Mouse (Mus musculus) thymus, adult 2 months (tissue): ENCODE data around the gene Eps8. TPM values are rescaled to one million over a fixed set of nuclear protein-coding genes. Genes with fewer than 3 reads are reported as not detected.

Source experiments
- DNase-seq: peaks from one replicate; pipeline ENCODE4 v3.0.0; 2021
- H3K27ac ChIP-seq: fragments of 200-500 bp; 2 replicates; pipeline ENCODE4 v1.5.1; 2012; ENCODE audit warnings: low read length, control low read depth; ENCODE audit not compliant: control insufficient read depth, insufficient read depth
- H3K27me3 ChIP-seq: fragments of 200-500 bp; 2 replicates; pipeline ENCODE4 v1.6.1; 2012; ENCODE audit warnings: mild to moderate bottlenecking, low read length, moderate library complexity, mixed read lengths; ENCODE audit not compliant: control insufficient read depth, insufficient read depth
- H3K36me3 ChIP-seq: fragments of 200-500 bp; 2 replicates; pipeline ENCODE4 v1.6.1; 2012; ENCODE audit warnings: mild to moderate bottlenecking, low read length, moderate library complexity; ENCODE audit not compliant: control insufficient read depth, insufficient read depth
- H3K4me1 ChIP-seq: fragments of 200-500 bp; replicated peaks from 2 replicates; pipeline ENCODE4 v1.6.1; 2012; ENCODE audit warnings: low read length; ENCODE audit not compliant: control insufficient read depth, insufficient read depth
- H3K4me3 ChIP-seq: fragments of 200-500 bp; 2 replicates; pipeline ENCODE4 v1.5.1; 2012; ENCODE audit warnings: mild to moderate bottlenecking, low read length, control low read depth, moderate library complexity; ENCODE audit not compliant: control insufficient read depth, insufficient read depth
- CTCF ChIP-seq: fragments of 200-500 bp; IDR thresholded peaks from 2 replicates; pipeline ENCODE4 v1.5.1; 2012; ENCODE audit warnings: mild to moderate bottlenecking, control low read depth, low read length, moderate library complexity, borderline replicate concordance; ENCODE audit not compliant: control insufficient read depth, poor library complexity, insufficient read depth; ENCODE audit errors: extremely low read depth
- POLR2A ChIP-seq: fragments of 200-500 bp; IDR thresholded peaks from 2 replicates; pipeline ENCODE4 v1.6.1; 2012; ENCODE audit warnings: mild to moderate bottlenecking, low read length, control low read depth, moderate library complexity; ENCODE audit not compliant: control insufficient read depth, poor library complexity, insufficient read depth; ENCODE audit errors: extremely low read depth
- WGBS: fragments of 180-500 bp; shearing (Covaris S2); methylation state at CpG from one replicate; pipeline ENCODE4 v1.1.7; 2018; 5-methylcytosine and 5-hydroxymethylcytosine counted together
- polyA plus RNA-seq: library from polyadenylated mRNA; depleted of rRNA; stranded (reverse); fragments of >200 nt; gene quantifications from 2 replicates; pipeline ENCODE4 v1.2.3, GENCODE M21; 2012

Gene Eps8
- polyA plus RNA-seq, 1 experiment = 2.5 TPM

GRCm38 (mm10) chr6:137630387-137630786 is 24.3 kb downstream of the Eps8 start:
- no peak for TF ChIP-seq CTCF
- TF ChIP-seq POLR2A = no peak
- H3K4me1 ChIP-seq = no peaks in the 10 kb centered on the region
- no peaks in the 10 kb centered on the region for H3K27me3 ChIP-seq
- no peaks in the 10 kb centered on the region for H3K36me3 ChIP-seq
- DNase-seq = no peak
- H3K27ac ChIP-seq = no peak overlapping the region
- no peak overlapping the region for H3K4me3 ChIP-seq
- WGBS = 48% methylated on average over 13 of the region's 13 CpGs

DNA sequence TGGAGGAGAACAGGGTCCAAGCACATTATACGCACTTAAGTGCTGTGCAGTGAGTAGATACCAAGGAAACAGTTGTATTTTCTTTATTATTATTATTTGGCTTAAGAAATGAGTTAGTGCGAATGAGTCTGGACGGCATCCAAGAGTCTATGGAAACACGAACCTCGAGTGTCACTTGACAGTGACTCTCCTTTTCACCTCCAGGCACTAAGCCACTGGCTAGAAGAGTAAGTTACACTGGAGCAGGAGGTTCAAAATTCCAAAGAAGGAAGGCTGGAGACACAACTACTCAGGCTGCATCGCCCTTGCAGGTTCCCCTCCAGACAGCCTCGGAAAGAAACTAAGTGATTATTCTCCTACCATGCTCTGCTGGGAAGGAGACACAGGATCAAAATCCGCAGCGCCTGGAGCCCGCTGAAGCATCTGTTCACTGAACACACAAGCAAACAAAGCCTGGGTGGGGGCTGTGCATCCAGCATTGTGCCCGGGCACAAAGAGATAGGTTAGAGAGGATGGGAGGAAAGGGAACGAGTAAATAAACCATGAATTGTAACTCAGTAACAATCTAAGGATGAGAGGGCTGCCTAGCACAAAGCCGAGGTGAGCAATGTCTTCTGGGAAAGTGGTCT is 25.0 kb downstream of the Eps8 start:
- Histone ChIP-seq H3K4me1 (no peaks in the 10 kb centered on the region), H3K27me3 (no peaks in the 10 kb centered on the region), H3K27ac (no peak overlapping the region), H3K4me3 (no peak overlapping the region), H3K36me3 (no peaks in the 10 kb centered on the region)
- TF ChIP-seq CTCF (no peak), POLR2A (no peak)
- no peak for DNase-seq
- WGBS = 84% methylated on average over 13 of the region's 13 CpGs

DNA sequence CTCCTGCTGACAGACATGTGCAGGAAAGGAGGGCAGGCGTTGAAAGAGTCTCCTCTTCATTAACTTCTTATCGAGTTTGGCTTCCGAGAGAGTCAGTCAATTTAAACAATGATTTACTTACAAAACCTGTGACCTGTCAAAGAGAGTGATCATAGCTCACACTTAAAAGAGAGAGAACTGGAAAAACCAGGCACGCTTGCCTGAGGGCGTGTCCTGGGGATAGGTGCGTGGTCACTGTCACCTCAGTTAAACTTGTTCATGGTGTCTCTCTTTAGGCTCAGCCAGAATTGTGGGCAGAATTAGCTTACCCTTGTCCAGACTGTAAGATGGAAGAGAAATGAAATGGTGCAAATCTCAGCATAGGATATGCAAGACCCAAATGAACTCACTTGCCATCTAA is 26.0 kb downstream of the Eps8 start:
- H3K27ac ChIP-seq = no peak overlapping the region
- H3K4me3 ChIP-seq = no peak overlapping the region
- H3K4me1 ChIP-seq = no peaks in the 10 kb centered on the region
- H3K27me3 ChIP-seq = no peaks in the 10 kb centered on the region
- no peaks in the 10 kb centered on the region for H3K36me3 ChIP-seq
- WGBS = 95% methylated on average over 6 of the region's 6 CpGs
- no peak for DNase-seq
- TF ChIP-seq CTCF (no peak), POLR2A (no peak)

GRCm38 (mm10) chr6:137621021-137621420 is 33.7 kb downstream of the Eps8 start:
- Histone ChIP-seq H3K4me3 (no peak overlapping the region), H3K27me3 (no peaks in the 10 kb centered on the region), H3K4me1 (no peaks in the 10 kb centered on the region), H3K27ac (no peak overlapping the region), H3K36me3 (no peaks in the 10 kb centered on the region)
- 92% methylated on average over 2 of the region's 2 CpGs for WGBS
- TF ChIP-seq CTCF (no peak), POLR2A (no peak)
- no peak for DNase-seq

DNA sequence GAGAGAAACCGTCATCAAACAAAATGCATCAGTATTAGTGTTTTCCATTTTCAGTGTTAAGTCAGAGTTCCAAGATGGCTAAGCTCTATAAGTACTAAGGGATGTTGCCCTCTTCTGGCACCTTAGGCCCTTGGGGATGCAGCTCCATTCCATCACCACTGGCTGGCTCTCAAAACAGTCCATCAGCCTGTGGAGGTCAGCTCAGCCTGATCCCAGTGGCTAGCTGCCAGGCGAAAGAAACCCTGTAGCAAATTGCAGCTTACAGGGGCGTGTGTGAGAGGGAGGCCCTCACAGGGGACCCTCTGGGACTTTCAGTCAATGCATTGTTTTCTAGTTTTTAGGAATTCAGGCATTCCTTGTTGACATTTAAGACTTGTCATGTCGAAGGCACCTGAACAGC is 40.8 kb downstream of the Eps8 start:
- TF ChIP-seq POLR2A (no peak), CTCF (no peak)
- H3K27me3 ChIP-seq = no peaks in the 10 kb centered on the region
- no peaks in the 10 kb centered on the region for H3K4me1 ChIP-seq
- no peak for DNase-seq
- H3K27ac ChIP-seq = no peak overlapping the region
- H3K36me3 ChIP-seq = no peaks in the 10 kb centered on the region
- WGBS = 89% methylated on average over 4 of the region's 4 CpGs
- no peak overlapping the region for H3K4me3 ChIP-seq

- no peaks in the 10 kb centered on the region for H3K36me3 ChIP-seq
- DNase-seq = no peak
- no peak overlapping the region for H3K27ac ChIP-seq
- no peak for TF ChIP-seq POLR2A
- TF ChIP-seq CTCF = no peak
- no peaks in the 10 kb centered on the region for H3K4me1 ChIP-seq
- no peak overlapping the region for H3K4me3 ChIP-seq
- no peaks in the 10 kb centered on the region for H3K27me3 ChIP-seq
- WGBS = 81% methylated on average over 2 of the region's 2 CpGs
Observed at GRCm38 (mm10) chr6:137612071-137612547, 42.6 kb downstream of the Eps8 start.

DNA sequence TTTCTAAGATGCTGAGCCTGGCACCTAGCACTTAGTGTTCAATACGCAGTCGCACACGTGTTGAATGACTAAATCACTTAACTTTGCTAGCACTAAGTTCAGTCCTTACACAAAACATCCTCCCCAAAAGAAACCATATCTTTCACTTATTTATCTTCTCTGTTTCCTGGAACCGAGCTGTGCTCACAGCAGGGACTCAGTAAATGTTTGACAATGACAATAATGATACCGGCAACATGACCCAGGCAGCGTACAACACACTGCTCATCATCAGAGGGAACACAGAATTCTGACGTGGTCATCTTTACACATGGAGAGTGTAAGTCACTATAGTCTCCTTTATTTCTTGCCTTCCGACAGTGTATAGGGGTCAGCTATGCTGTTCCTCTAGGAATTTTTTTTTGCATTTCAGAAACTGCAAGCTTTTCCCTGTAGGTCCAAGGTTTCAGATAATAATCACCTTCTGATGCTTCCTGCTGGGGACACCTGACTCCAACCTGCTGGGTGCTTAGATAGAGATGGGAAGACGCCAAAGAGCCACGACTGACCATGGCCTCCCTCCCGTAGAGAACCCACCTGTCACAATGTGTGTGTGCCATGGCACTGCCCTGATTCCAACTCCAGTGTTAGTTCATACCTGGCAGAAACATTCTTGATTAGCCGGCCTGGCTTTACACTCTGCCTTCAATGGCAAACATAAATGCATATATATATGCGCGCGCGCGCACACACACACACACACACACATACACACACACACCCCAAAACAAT is 46.3 kb downstream of the Eps8 start:
- 97% methylated on average over 17 of the region's 17 CpGs for WGBS
- DNase-seq = no peak
- no peak overlapping the region for H3K27ac ChIP-seq
- no peaks in the 10 kb centered on the region for H3K4me1 ChIP-seq
- TF ChIP-seq POLR2A (no peak), CTCF (no peak)
- H3K4me3 ChIP-seq = no peak overlapping the region
- no peaks in the 10 kb centered on the region for H3K36me3 ChIP-seq
- no peaks in the 10 kb centered on the region for H3K27me3 ChIP-seq
